Mouse (Mus musculus) embryonic fibroblast, embryonic 13.5 days (primary cell): ENCODE measurements around the gene Ddx3y.

Experiments
- CTCF ChIP-seq: IDR thresholded peaks from 2 replicates; pipeline ENCODE4 v1.5.1; 2011; ENCODE audit warnings: mild to moderate bottlenecking, control low read depth, low read length, moderate library complexity, borderline replicate concordance; ENCODE audit not compliant: insufficient read depth
- POLR2A ChIP-seq: IDR thresholded peaks from 2 replicates; pipeline ENCODE4 v1.6.1; 2011; ENCODE audit warnings: low read depth, mild to moderate bottlenecking, control low read depth, low read length, moderate library complexity

- TF ChIP-seq CTCF (no peak), POLR2A (no peak)
Observed at GRCm38 (mm10) chrY:1245426-1245863, 41.0 kb downstream of the Ddx3y start, which contains the start of gene Uty.
